In the genomic region with DNA sequence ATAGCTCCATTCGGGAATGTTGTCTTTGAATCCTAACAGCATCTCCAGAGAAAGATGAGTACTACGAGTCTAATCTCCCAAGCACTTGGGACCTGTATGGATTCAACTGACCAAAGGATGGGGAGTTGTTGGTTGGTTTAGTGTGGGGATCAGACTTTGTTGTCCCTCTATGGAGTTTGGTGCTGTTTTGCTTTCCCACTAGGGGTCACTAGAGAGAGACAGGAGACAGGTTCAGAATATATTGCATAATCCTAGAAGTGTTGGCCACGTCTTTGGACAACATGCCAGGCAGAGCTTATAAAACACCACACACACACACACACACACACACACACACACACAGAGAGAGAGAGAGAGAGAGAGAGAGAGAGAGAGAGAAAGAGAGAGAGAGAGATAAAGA, we compare ENCODE assay signal across 8 mouse cellular contexts.
DNase-seq lines count a peak whose midpoint lies in the region; ATAC-seq and TF ChIP-seq lines count a peak whose summit lies in the region.

No protein-coding gene starts in this region.

- H3K9me3 ChIP-seq in lung, postnatal 0 days (ENCODE audit: low read length): no peaks in the 10 kb centered on the region
- H3K9me3 ChIP-seq in midbrain, embryonic 15.5 days: no peaks in the 10 kb centered on the region

- no peaks in the 10 kb centered on the region for H3K36me3 ChIP-seq in lung, postnatal 0 days (ENCODE audit: insufficient read depth, low read length)
- no peaks in the 10 kb centered on the region for H3K36me3 ChIP-seq in midbrain, embryonic 15.5 days (replicated peaks)

- H3K27me3 ChIP-seq in lung, postnatal 0 days (replicated peaks; ENCODE audit: insufficient read depth, low read length): no peaks in the 10 kb centered on the region
- no peaks in the 10 kb centered on the region for H3K27me3 ChIP-seq in midbrain, embryonic 15.5 days (replicated peaks)

- no peak overlapping the region for H3K9ac ChIP-seq in lung, postnatal 0 days (replicated peaks; ENCODE audit: low read depth)
- no peak overlapping the region for H3K9ac ChIP-seq in midbrain, embryonic 15.5 days

- no peak for TF ChIP-seq EP300 in lung, postnatal 0 days (IDR thresholded peaks at IDR 0.05)

- 0 out of 2 replicates have a peak, but pooled peaks cover 3% of the 10 kb centered on the region for H3K4me1 ChIP-seq in lung, postnatal 0 days (ENCODE audit: insufficient read depth, low read depth, low read length)
- no peaks in the 10 kb centered on the region for H3K4me1 ChIP-seq in midbrain, embryonic 15.5 days

- no peak overlapping the region for H3K4me2 ChIP-seq in lung, postnatal 0 days (replicated peaks; ENCODE audit: low read depth, low read length)
- H3K4me2 ChIP-seq in midbrain, embryonic 15.5 days: no peak overlapping the region

- 49% methylated on average over 3 of the region's 3 CpGs for WGBS in lung, postnatal 0 days
- 58% methylated on average over 3 of the region's 3 CpGs for whole genome bisulfite sequencing in midbrain, embryonic 15.5 days

- H3K27ac ChIP-seq in lung, postnatal 0 days (ENCODE audit: low read length): no peak overlapping the region
- H3K27ac ChIP-seq in midbrain, embryonic 15.5 days: no peak overlapping the region

- peak; percentile 9 for DNase-seq in gastrocnemius, adult 18-20 months (ENCODE audit: low spot score)
- DNase-seq in gastrocnemius, adult 8-10 months (ENCODE audit: low spot score in 2 of 2): no peak
- peak; percentile 14 for DNase-seq in urinary bladder, postnatal 25 days (ENCODE audit: low spot score)
- DNase-seq in urinary bladder, postnatal 4 days (ENCODE audit: low spot score in 2 of 2): no peak
- peak; percentile 50 for DNase-seq in embryo, embryonic 10.5 days (ENCODE audit: low spot score)
- DNase-seq in lung, postnatal 0 days (ENCODE audit: low spot score): peak; percentile 86
- no peak for DNase-seq in right cerebral cortex, adult 18-20 months

- ATAC-seq in lung, postnatal 0 days: peak; percentile 62
- no peak for ATAC-seq in midbrain, embryonic 15.5 days (replicated peaks)

- peak; percentile 81 for TF ChIP-seq CTCF in lung, postnatal 0 days (IDR thresholded peaks at IDR 0.05)

- H3K4me3 ChIP-seq in lung, postnatal 0 days (ENCODE audit: low read depth, low read length): no peak overlapping the region
- no peak overlapping the region for H3K4me3 ChIP-seq in midbrain, embryonic 15.5 days

Comparison
In these comparisons a context has a peak if more than half of its experiments do, and no peak if none do; other contexts are left out.
1. DNase-seq: peak in gastrocnemius, adult 18-20 months (single experiment), urinary bladder, postnatal 25 days (single experiment), embryo, embryonic 10.5 days (single experiment) and lung, postnatal 0 days (single experiment); none in gastrocnemius, adult 8-10 months (0 of 2), urinary bladder, postnatal 4 days (0 of 2) and right cerebral cortex, adult 18-20 months (single experiment).